Mouse (Mus musculus): ENCODE measurements around the gene Gm20604. TPM values are rescaled to one million over a fixed set of nuclear protein-coding genes. Genes with fewer than 3 reads are reported as not detected.

The Gm20604 gene
- polyA plus RNA-seq, 1 experiment from 2014 or later, result 19.6 TPM

GRCm38 (mm10) chr12:102699156-102699555, 59.3 kb downstream of the Gm20604 start:
- Histone ChIP-seq H3K36me3 (ENCODE audit: control insufficient read depth, insufficient read depth, low read length) (no peaks in the 10 kb centered on the region), H3K27me3 (ENCODE audit: control insufficient read depth, insufficient read depth, low read length) (no peaks in the 10 kb centered on the region), H3K4me3 (replicated peaks; ENCODE audit: low read length) (no peak overlapping the region), H3K4me1 (ENCODE audit: control insufficient read depth, insufficient read depth, low read length) (peaks cover 65% of the 10 kb centered on the region), H3K4me2 (ENCODE audit: low read depth, low read length) (no peak overlapping the region), H3K9ac (ENCODE audit: low read length) (no peak overlapping the region), H3K27ac (ENCODE audit: low read length) (no peak overlapping the region), H3K9me3 (replicated peaks; ENCODE audit: control insufficient read depth, low read length) (no peaks in the 10 kb centered on the region)
- no peak for ATAC-seq (ENCODE audit: insufficient read depth, low FRiP score)
- 68% methylated on average over 1 of the region's 1 CpGs for WGBS

- Histone ChIP-seq H3K36me3 (ENCODE audit: control insufficient read depth, insufficient read depth, low read length) (no peaks in the 10 kb centered on the region), H3K4me3 (replicated peaks; ENCODE audit: low read length) (no peak overlapping the region), H3K4me2 (ENCODE audit: low read depth, low read length) (no peak overlapping the region), H3K27ac (ENCODE audit: low read length) (peak overlapping the region; percentile 76), H3K27me3 (ENCODE audit: control insufficient read depth, insufficient read depth, low read length) (no peaks in the 10 kb centered on the region), H3K9ac (ENCODE audit: low read length) (peak overlapping the region; percentile 47; the same call in 1 of the 2 replicates), H3K4me1 (ENCODE audit: control insufficient read depth, insufficient read depth, low read length) (peaks cover 55% of the 10 kb centered on the region), H3K9me3 (replicated peaks; ENCODE audit: control insufficient read depth, low read length) (no peaks in the 10 kb centered on the region)
- ATAC-seq (ENCODE audit: insufficient read depth, low FRiP score), result peak; percentile 61; the same call in 1 of the 2 replicates
- WGBS, result 47% methylated on average over 1 of the region's 1 CpGs
Measured at GRCm38 (mm10) chr12:102698089-102698684, 60.3 kb downstream of the Gm20604 start.

GRCm38 (mm10) chr12:102697381-102697780, 61.1 kb downstream of the Gm20604 start:
- Histone ChIP-seq H3K9me3 (replicated peaks; ENCODE audit: control insufficient read depth, low read length) (no peaks in the 10 kb centered on the region), H3K27me3 (ENCODE audit: control insufficient read depth, insufficient read depth, low read length) (no peaks in the 10 kb centered on the region), H3K4me2 (ENCODE audit: low read depth, low read length) (no peak overlapping the region), H3K9ac (ENCODE audit: low read length) (no peak overlapping the region), H3K4me1 (ENCODE audit: control insufficient read depth, insufficient read depth, low read length) (peaks cover 50% of the 10 kb centered on the region), H3K4me3 (replicated peaks; ENCODE audit: low read length) (no peak overlapping the region), H3K27ac (ENCODE audit: low read length) (no peak overlapping the region), H3K36me3 (ENCODE audit: control insufficient read depth, insufficient read depth, low read length) (no peaks in the 10 kb centered on the region)
- 73% methylated on average over 7 of the region's 7 CpGs for WGBS
- no peak for ATAC-seq (ENCODE audit: insufficient read depth, low FRiP score)

- no peak for ATAC-seq (ENCODE audit: insufficient read depth, low FRiP score)
- Histone ChIP-seq H3K4me3 (replicated peaks; ENCODE audit: low read length) (no peak overlapping the region), H3K9ac (ENCODE audit: low read length) (0 out of 2 replicates have a peak overlapping the region, but pooled peaks have one; percentile 39), H3K36me3 (ENCODE audit: control insufficient read depth, insufficient read depth, low read length) (no peaks in the 10 kb centered on the region), H3K27ac (ENCODE audit: low read length) (no peak overlapping the region), H3K9me3 (replicated peaks; ENCODE audit: control insufficient read depth, low read length) (no peaks in the 10 kb centered on the region), H3K4me2 (ENCODE audit: low read depth, low read length) (no peak overlapping the region), H3K4me1 (ENCODE audit: control insufficient read depth, insufficient read depth, low read length) (peaks cover 53% of the 10 kb centered on the region), H3K27me3 (ENCODE audit: control insufficient read depth, insufficient read depth, low read length) (no peaks in the 10 kb centered on the region)
- WGBS, result 63% methylated on average over 14 of the region's 14 CpGs
Measured at GRCm38 (mm10) chr12:102696635-102697354, 61.7 kb downstream of the Gm20604 start.

GRCm38 (mm10) chr12:102695369-102696239, 62.9 kb downstream of the Gm20604 start:
- 68% methylated on average over 18 of the region's 18 CpGs for WGBS
- H3K9ac ChIP-seq (ENCODE audit: low read length), result 0 out of 2 replicates have a peak overlapping the region, but pooled peaks have one; percentile 39

DNA sequence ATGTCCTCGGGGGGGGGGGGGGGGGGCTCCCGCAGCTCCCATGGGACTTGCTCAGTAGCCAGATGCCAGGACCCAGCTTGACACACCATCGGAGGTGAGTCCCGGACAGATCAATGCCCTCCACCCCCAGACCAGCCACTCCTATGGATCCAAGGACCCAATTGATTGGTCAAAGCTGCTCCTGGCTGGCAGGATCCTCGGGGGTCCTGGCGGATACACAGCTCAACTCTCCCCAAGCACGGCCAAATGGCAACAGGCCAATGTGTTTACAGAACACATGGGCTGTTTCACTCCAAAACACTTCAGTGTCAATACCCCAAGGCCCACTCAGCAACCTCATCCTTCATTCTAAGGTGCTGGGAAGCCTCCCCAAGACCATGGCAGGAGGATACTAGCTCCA, 66.7 kb downstream of the Gm20604 start:
- no peak for ATAC-seq (ENCODE audit: insufficient read depth, low FRiP score)
- Histone ChIP-seq H3K9me3 (replicated peaks; ENCODE audit: control insufficient read depth, low read length) (no peaks in the 10 kb centered on the region), H3K27ac (ENCODE audit: low read length) (no peak overlapping the region), H3K4me1 (ENCODE audit: control insufficient read depth, insufficient read depth, low read length) (peaks cover 34% of the 10 kb centered on the region), H3K4me2 (ENCODE audit: low read depth, low read length) (no peak overlapping the region), H3K9ac (ENCODE audit: low read length) (no peak overlapping the region), H3K36me3 (ENCODE audit: control insufficient read depth, insufficient read depth, low read length) (no peaks in the 10 kb centered on the region), H3K27me3 (ENCODE audit: control insufficient read depth, insufficient read depth, low read length) (no peaks in the 10 kb centered on the region), H3K4me3 (replicated peaks; ENCODE audit: low read length) (no peak overlapping the region)
- 50% methylated on average over 6 of the region's 7 CpGs for WGBS

More at GRCm38 (mm10) chr12:102695369-102696239, 62.9 kb downstream of the Gm20604 start:
- Histone ChIP-seq H3K9me3 (replicated peaks; ENCODE audit: control insufficient read depth, low read length) (no peaks in the 10 kb centered on the region), H3K36me3 (ENCODE audit: control insufficient read depth, insufficient read depth, low read length) (no peaks in the 10 kb centered on the region), H3K27me3 (ENCODE audit: control insufficient read depth, insufficient read depth, low read length) (no peaks in the 10 kb centered on the region), H3K4me1 (ENCODE audit: control insufficient read depth, insufficient read depth, low read length) (peaks cover 57% of the 10 kb centered on the region), H3K4me3 (replicated peaks; ENCODE audit: low read length) (no peak overlapping the region), H3K27ac (ENCODE audit: low read length) (no peak overlapping the region), H3K4me2 (ENCODE audit: low read depth, low read length) (no peak overlapping the region)
- no peak for ATAC-seq (ENCODE audit: insufficient read depth, low FRiP score)

Other genes starting within 250 kb of the Gm20604 start
- 15.8 and 17.5 TPM in 2 replicates for gene Chga, start 203.7 kb downstream of the Gm20604 start, polyA plus RNA-seq (2015; fragmentation: Nextera tagmentation; extraction: Ambion mirVana)
- 21.9 and 22.6 TPM in 2 replicates for gene Itpk1, start 53.7 kb downstream of the Gm20604 start, polyA plus RNA-seq (2015; fragmentation: Nextera tagmentation; extraction: Ambion mirVana)
- 19.8 and 22.9 TPM in 2 replicates for gene Moap1, start 15.0 kb downstream of the Gm20604 start, polyA plus RNA-seq (2015; fragmentation: Nextera tagmentation; extraction: Ambion mirVana)
- 8.4 and 9.6 TPM in 2 replicates for gene Tmem251, start 14.9 kb downstream of the Gm20604 start, polyA plus RNA-seq (2015; fragmentation: Nextera tagmentation; extraction: Ambion mirVana)
- gene Gm28051, start 907 bp downstream of the Gm20604 start, polyA plus RNA-seq (2015; fragmentation: Nextera tagmentation; extraction: Ambion mirVana), result not detected in 2 replicates
- 22.3 and 25.1 TPM in 2 replicates for gene Gon7, start 869 bp downstream of the Gm20604 start, polyA plus RNA-seq (2015; fragmentation: Nextera tagmentation; extraction: Ambion mirVana)
- gene Ubr7, start 705 bp downstream of the Gm20604 start, polyA plus RNA-seq (2015; fragmentation: Nextera tagmentation; extraction: Ambion mirVana), result 34.7 and 36.3 TPM in 2 replicates
- gene Btbd7, start 119.8 kb upstream of the Gm20604 start, polyA plus RNA-seq (2015; fragmentation: Nextera tagmentation; extraction: Ambion mirVana), result 15.0 and 16.6 TPM in 2 replicates
- not detected in 2 replicates for gene Cox8c, start 140.6 kb upstream of the Gm20604 start, polyA plus RNA-seq (2015; fragmentation: Nextera tagmentation; extraction: Ambion mirVana)
- 0.34 and 0.57 TPM in 2 replicates for gene Unc79, start 190.2 kb upstream of the Gm20604 start, polyA plus RNA-seq (2015; fragmentation: Nextera tagmentation; extraction: Ambion mirVana)